Mouse (Mus musculus) kidney, postnatal 25 days (tissue): ENCODE data around the gene Taar7e.
"Not testable (repeated sequence)": the region's sequence is repeated elsewhere in the genome, so short reads cannot be mapped to it uniquely, and the experiment has no call there.

Source experiments
- DNase-seq, 2 experiments: peaks; one replicate each; pipeline ENCODE4 v3.0.0; 2021; ENCODE audit warnings: mixed read lengths in 2 of 2

The Taar7e gene

DNA sequence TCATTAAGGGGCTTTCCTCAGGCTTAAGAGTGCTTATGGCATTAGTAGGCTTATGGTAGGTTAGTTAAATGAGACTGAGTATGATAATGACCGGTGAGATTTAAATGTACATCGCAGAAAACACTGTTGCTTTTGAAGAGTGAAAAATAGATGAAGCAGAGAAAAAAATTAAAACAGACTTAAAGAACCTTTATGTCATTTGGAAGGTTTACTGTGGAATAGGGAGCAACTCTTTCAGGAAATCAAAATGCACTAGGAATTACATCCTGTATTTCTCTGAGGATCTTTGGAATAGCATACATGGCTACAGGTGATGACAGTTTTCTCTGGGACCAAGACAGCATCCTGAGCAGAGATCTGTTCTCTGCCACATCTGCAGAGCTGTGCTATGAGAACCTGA is at the start of gene Taar7e:
TSS of gene Taar7e (plus strand) at position 301 of the 400 bp plus-strand sequence.
- no peak for DNase-seq

GRCm38 (mm10) chr10:23993381-23993780 is 44.0 kb upstream of the Taar7e start, which contains the start of gene Taar7a:
Gene Taar7a, minus strand, starts transcription at chr10:23993481.
- DNase-seq: no peak

DNA sequence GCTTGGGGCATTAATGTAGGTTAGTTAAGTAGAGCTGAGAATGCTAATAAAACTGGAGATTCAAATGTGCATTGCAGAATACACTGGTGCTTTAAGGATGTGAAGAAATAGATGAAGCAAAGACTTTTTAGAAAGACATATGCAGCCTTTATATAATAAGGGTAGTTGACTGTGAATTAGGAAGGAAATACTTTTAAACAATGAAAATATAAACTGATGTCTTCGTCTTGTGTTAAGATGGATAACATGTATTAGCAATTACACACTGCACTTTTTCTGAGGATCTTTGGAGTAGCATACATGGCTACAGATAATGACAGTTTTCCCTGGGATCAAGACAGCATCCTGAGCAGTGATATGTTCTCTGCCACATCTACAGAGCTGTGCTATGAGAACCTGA is 37.8 kb upstream of the Taar7e start, which contains the start of gene Taar7b:
TSS of gene Taar7b (plus strand) at position 301 of the 400 bp plus-strand sequence.
- no peak for DNase-seq

DNA sequence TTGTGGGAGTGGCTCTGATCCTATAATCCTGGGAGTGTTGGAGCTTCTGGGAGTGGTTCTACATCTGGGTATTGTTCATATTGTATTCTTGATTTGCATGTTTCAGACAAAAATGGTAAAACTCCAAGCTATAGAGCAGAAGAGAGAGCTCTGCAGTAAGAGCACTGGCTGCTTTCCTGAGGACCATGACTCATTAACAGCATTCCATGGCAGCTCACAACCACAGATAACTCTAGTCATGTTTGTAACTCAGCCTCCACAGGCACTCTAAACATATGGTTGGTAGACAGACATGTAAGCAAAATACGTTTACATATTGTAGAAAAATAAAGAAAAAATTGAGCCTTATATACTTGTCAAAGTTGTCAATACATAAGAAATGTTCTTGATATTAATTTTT is 31.0 kb upstream of the Taar7e start:
- no peak for DNase-seq

DNA sequence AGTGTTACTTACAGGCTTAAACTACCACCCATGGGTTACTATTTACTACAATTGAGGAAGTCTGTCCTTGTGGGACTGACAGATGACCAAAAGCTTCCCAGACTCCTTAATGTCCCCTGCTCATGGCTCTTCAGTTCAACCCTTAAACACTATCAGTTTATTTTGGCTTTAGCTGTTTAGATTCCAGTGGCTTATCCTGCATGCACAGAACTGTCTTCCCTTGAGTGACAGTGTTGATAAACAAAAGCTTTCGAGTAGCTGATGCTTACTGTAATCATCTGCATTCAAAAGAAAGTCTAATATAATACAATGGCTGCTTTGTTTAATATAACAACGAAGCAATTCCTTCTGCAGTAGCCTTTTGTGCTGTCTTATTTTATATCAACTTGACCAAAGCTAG is 30.4 kb upstream of the Taar7e start:
- no peak for DNase-seq

DNA sequence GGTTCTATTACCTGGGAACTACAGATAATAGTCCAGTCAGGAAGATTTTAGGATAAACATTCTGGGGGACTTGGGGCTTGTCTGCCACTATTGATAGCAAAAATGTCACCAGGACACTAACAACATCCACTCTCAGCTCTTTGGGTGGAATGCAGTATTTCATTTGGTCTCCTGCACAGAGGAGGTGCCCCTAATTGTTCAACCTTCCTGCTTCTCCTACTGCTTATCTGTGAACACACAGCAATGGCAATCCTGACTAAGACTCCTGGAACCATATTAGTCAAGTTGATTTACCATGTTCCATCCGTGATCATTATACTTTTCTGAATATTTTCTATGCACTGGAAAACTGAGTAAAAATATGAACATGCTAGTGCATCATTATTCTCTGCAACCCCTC is 29.3 kb upstream of the Taar7e start:
- no peak for DNase-seq

- DNase-seq: no peak
Observed at GRCm38 (mm10) chr10:24026922-24027321, 10.5 kb upstream of the Taar7e start, which contains the start of gene Taar7d. Gene Taar7d, plus strand, starts transcription at chr10:24027222.

- DNase-seq: no peak
Observed at GRCm38 (mm10) chr10:24031347-24031746, 6.1 kb upstream of the Taar7e start.

GRCm38 (mm10) chr10:24040120-24040869 is 2.9 kb downstream of the Taar7e start:
- DNase-seq: no peak

GRCm38 (mm10) chr10:24049210-24049609 is 11.8 kb downstream of the Taar7e start, which contains the start of gene Taar7f:
Gene Taar7f, plus strand, starts transcription at chr10:24049510.
- no peak for DNase-seq

DNA sequence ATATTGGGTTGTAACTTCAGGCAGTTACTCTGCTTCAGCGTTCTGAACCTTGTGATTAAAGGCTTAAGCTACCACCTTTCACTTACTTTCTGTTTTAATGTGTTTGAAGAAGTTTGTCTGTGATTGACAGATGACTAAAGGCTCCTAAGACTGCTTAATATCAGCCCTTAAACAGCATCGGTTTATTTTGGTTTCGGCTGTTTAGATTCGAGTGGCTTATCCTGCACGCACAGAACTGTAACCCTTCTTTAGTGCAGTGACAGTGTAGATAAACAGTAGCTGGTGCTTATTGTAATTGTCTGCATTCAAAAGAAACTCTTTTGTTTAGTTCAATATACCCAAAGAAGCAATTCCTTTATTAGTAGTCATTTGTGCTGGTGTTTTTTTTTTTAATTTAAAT is 14.6 kb downstream of the Taar7e start:
- DNase-seq: no peak

GRCm38 (mm10) chr10:24058986-24059385 is 21.6 kb downstream of the Taar7e start:
- no peak for DNase-seq

DNA sequence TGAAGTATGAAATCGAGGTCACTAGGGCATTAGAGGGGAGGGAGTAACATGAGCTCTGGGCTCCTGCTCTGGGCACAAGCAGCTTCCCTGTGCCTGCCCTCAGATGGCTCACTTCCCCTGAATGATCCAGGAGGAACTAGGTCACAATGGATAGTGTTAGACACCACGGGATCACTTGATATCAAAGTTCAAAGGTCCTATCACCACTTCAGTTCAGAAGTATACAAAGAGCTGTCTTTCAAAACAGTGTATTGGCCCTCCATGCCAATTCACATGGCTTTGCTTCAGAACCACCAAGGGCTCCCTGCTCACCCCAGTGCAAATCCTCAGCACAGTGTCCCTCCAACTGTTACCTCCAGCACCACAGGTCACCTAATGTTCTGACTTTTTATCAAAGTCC is 37.3 kb downstream of the Taar7e start:
- not testable (repeated sequence) for DNase-seq

- not testable (repeated sequence) for DNase-seq
Observed at GRCm38 (mm10) chr10:24076200-24076599, 38.8 kb downstream of the Taar7e start, which contains the start of gene Taar8a. Gene Taar8a, plus strand, starts transcription at chr10:24076500.

DNA sequence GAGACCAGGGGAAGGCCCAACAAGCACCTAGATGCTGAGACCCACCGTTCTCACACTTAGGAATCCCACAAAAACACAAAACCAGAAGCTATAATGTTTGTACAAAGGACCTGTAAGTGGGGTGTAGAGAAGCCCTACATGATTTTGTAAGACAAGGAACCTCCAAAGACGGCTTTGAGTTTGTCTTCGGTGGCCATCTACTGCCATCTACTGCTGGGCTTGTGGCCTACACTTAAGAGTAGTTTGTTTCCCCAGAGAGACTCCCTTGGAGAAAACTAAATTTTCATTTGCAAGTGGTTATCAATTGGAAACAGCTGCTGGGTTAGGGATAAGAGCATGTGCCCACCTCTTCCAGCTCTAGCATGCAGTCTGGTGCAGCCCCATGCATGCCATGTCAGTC is 42.8 kb downstream of the Taar7e start:
- peak; percentile 35 to 55 for DNase-seq

DNA sequence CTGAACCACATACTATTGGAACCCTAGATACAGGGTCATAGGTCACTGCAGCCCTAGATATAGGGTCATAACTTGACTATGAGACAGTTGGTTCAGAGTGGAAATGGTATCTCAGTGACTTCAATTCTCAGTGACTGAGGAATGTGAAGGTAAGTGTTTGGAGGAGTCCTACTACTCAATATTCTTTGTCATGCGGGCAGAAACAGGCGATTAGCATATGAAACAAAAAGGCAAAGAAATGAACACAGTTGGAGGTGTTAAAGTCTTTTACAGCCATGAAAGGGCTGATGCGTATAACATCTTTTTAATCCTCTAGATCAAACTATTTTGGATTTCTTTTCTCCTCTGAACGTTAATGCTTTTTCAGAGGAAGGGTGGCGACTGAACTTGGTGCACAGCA is 48.5 kb downstream of the Taar7e start:
- no peak for DNase-seq

DNA sequence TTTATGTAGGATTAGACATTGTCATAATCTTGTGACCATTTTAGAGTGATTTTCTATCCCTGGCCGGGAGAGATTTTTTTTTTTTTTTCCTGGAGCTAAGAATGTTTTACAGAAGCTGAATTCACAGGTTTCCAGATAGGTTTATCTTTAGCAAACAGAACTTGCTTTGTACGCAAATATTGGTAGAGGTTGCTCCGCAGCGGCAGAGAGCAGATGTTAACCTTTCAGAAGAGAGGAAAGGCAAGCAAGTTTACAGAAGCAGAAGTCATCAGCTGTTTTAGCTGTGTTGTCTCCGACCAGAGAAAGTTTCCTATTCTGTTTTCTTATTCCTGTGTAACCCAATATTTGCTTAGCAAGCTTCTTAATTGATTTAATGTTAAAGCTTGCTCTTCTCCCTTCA is 49.1 kb downstream of the Taar7e start:
- DNase-seq: no peak

GRCm38 (mm10) chr10:24087168-24087567 is 49.8 kb downstream of the Taar7e start:
- no peak for DNase-seq
